Comparison of ENCODE assay signal across 13 mouse cellular contexts in the genomic region with DNA sequence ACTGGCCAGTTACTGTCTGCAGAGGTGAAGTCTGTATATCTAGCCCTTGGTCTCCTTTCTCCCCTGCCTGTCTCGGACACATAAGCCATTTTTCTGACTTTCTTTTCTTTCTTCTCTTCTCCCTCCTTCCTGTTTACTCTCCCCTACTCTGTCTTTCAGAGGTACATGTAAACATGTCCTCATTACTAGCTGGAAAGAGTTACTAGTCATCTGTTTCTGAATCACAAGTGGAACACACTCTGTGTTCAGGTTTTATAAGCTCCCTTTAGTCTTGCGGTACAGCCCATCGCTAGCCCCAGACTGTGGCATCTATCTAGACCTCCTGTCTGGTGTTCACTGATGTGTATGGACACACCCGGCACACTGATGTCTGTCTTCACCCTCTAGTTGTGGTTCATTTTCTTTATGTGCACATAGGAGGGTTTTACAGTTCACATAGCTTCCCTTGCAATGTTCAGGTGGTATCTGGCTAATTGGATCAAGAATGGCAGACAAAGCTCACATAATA. TPM values are rescaled to one million over a fixed set of nuclear protein-coding genes. Genes with fewer than 3 reads are reported as not detected.
DNase-seq lines count a peak whose midpoint lies in the region; ATAC-seq and TF ChIP-seq lines count a peak whose summit lies in the region.
"Had no signal": no experiment of that assay in that cellular context is flagged by ENCODE, and none has a peak within 500 bp of the region (broad histone marks: within the 10 kb centered on the region; RNA-seq: fewer than 3 reads in every experiment).

No protein-coding gene starts in this region.

- peak overlapping the region; percentile 43 for H3K4me3 ChIP-seq in kidney, adult 2 months (ENCODE audit: insufficient read depth, low read depth, low read length)
- H3K4me3 ChIP-seq in ES-E14 (ENCODE audit: insufficient read depth in 1 of 2, low read depth in 1 of 2, low read length in 2 of 2, poor library complexity in 1 of 2, severe bottlenecking in 1 of 2): no peak overlapping the region
- H3K4me3 ChIP-seq in limb, embryonic 10.5 days: no peak overlapping the region
- H3K4me3 ChIP-seq in liver, postnatal 0 days (ENCODE audit: low read depth, low read length): peak overlapping the region; percentile 13; the same call in 1 of the 2 replicates
- H3K4me3 ChIP-seq: neural tube, embryonic 15.5 days had no signal

- no peak for TF ChIP-seq EP300 in liver, postnatal 0 days (IDR thresholded peaks at IDR 0.05; ENCODE audit: low read depth)

- no peaks in the 10 kb centered on the region for H3K9me3 ChIP-seq in ES-E14 (ENCODE audit: control insufficient read depth, insufficient read depth, low read depth, low read length)
- no peaks in the 10 kb centered on the region for H3K9me3 ChIP-seq in limb, embryonic 10.5 days (replicated peaks)
- no peaks in the 10 kb centered on the region for H3K9me3 ChIP-seq in liver, postnatal 0 days (ENCODE audit: low read length)
- H3K9me3 ChIP-seq: neural tube, embryonic 15.5 days had no signal

- DNase-seq in kidney, adult 2 months: no peak
- no peak for DNase-seq in kidney, adult 18-20 months
- no peak for DNase-seq in ES-E14 (ENCODE audit: low read depth, low spot score)
- DNase-seq in limb, embryonic 10.5 days (ENCODE audit: low spot score): no peak
- DNase-seq in liver, postnatal 0 days: no peak
- DNase-seq in cerebellum, postnatal 14 days: no peak
- DNase-seq in lung, postnatal 14 days: no peak
- DNase-seq in lung, postnatal 25 days (ENCODE audit: low spot score): no peak
- DNase-seq: cerebellum, adult 2 months; heart, postnatal 14 days; lung, postnatal 36 days had no signal

- H3K4me1 ChIP-seq in kidney, adult 2 months (ENCODE audit: control insufficient read depth, insufficient read depth, low read length): peaks cover 18% of the 10 kb centered on the region; the same call in 1 of the 2 replicates
- peaks cover 6 to 12% of the 10 kb centered on the region in 2 experiments for H3K4me1 ChIP-seq in ES-E14 (ENCODE audit: control insufficient read depth in 2 of 2, insufficient read depth in 2 of 2, low read length in 2 of 2, poor library complexity in 1 of 2)
- H3K4me1 ChIP-seq in limb, embryonic 10.5 days: peaks cover 15% of the 10 kb centered on the region
- H3K4me1 ChIP-seq in liver, postnatal 0 days (ENCODE audit: insufficient read depth): peaks cover 22% of the 10 kb centered on the region
- H3K4me1 ChIP-seq: neural tube, embryonic 15.5 days had no signal

- ATAC-seq in liver, postnatal 0 days: peak; percentile 72
- ATAC-seq: hindbrain, postnatal 0 days had no signal

- peak overlapping the region; percentile 51 for H3K4me2 ChIP-seq in liver, postnatal 0 days (ENCODE audit: low read depth, low read length)
- H3K4me2 ChIP-seq: neural tube, embryonic 15.5 days had no signal

- no peak for TF ChIP-seq POLR2A in kidney, adult 2 months (IDR thresholded peaks at IDR 0.05; ENCODE audit: low read depth, low read length)

- WGBS in kidney, adult 2 months: 54% methylated on average over 4 of the region's 4 CpGs
- 84% methylated on average over 4 of the region's 4 CpGs for WGBS in limb, embryonic 10.5 days
- 61% methylated on average over 4 of the region's 4 CpGs for WGBS in liver, postnatal 0 days (ENCODE audit: insufficient replicate concordance)

- in situ Hi-C loops in ES-E14 (cut with MboI; ENCODE audit: low sequenced_read_pairs in 2 of 2, unreplicated experiment in 2 of 2): loop anchor here in 1 of 2 experiments (10.0 kb wide), 1 partner anchor 126 kb away; no protein-coding TSS in a partner anchor

- no peaks in the 10 kb centered on the region for H3K36me3 ChIP-seq in kidney, adult 2 months (ENCODE audit: control insufficient read depth, insufficient read depth, low read length)
- H3K36me3 ChIP-seq in ES-E14 (ENCODE audit: control insufficient read depth, insufficient read depth, low read length, poor library complexity, severe bottlenecking): peaks cover 3% of the 10 kb centered on the region; the same call in 1 of the 2 replicates
- peaks cover 14% of the 10 kb centered on the region for H3K36me3 ChIP-seq in limb, embryonic 10.5 days
- 0 out of 2 replicates have a peak, but pooled peaks cover 6% of the 10 kb centered on the region for H3K36me3 ChIP-seq in liver, postnatal 0 days (replicated peaks; ENCODE audit: insufficient read depth, low read length)

- no peak for TF ChIP-seq CTCF in kidney, adult 2 months (conservative IDR thresholded peaks at IDR 0.05; ENCODE audit: insufficient read depth, insufficient read length, low read depth, low read length)
- no peak for TF ChIP-seq CTCF in liver, postnatal 0 days (IDR thresholded peaks at IDR 0.05; ENCODE audit: low read depth)

- peak overlapping the region; percentile 71 for H3K27ac ChIP-seq in kidney, adult 2 months (ENCODE audit: insufficient read depth, low read depth, low read length)
- H3K27ac ChIP-seq in ES-E14 (ENCODE audit: insufficient read depth, low read depth, low read length, poor library complexity, severe bottlenecking): peak overlapping the region; percentile 81; the same call in 1 of the 2 replicates
- H3K27ac ChIP-seq in limb, embryonic 10.5 days: 0 out of 2 replicates have a peak overlapping the region, but pooled peaks have one; percentile 9
- peak overlapping the region; percentile 59 for H3K27ac ChIP-seq in liver, postnatal 0 days (ENCODE audit: low read depth)
- H3K27ac ChIP-seq: hindbrain, postnatal 0 days; neural tube, embryonic 15.5 days had no signal

- H3K27me3 ChIP-seq in kidney, adult 2 months (replicated peaks; ENCODE audit: control insufficient read depth, insufficient read depth, low read length): no peaks in the 10 kb centered on the region
- no peaks in the 10 kb centered on the region for H3K27me3 ChIP-seq in limb, embryonic 10.5 days (ENCODE audit: low read depth, poor library complexity, severe bottlenecking)
- H3K27me3 ChIP-seq in liver, postnatal 0 days (ENCODE audit: insufficient read depth, low read length): no peaks in the 10 kb centered on the region
- H3K27me3 ChIP-seq: neural tube, embryonic 15.5 days had no signal

- H3K9ac ChIP-seq in ES-E14 (ENCODE audit: insufficient read depth, low read depth, low read length, poor library complexity, severe bottlenecking): no peak overlapping the region
- H3K9ac ChIP-seq in liver, postnatal 0 days (replicated peaks): no peak overlapping the region
- H3K9ac ChIP-seq: neural tube, embryonic 15.5 days had no signal

TF ChIP-seq in ES-E14, 5 proteins besides CTCF, POLR2A, EP300 and RAD21:
- TF ChIP-seq CHD2 (IDR thresholded peaks at IDR 0.05; ENCODE audit: low read depth, low read length): no peak
- no peak for TF ChIP-seq ZNF384 (IDR thresholded peaks at IDR 0.05; ENCODE audit: low read depth, low read length)
- TF ChIP-seq ZC3H11A (IDR thresholded peaks at IDR 0.05; ENCODE audit: borderline replicate concordance, low read depth, low read length): no peak
- TF ChIP-seq HCFC1 (IDR thresholded peaks at IDR 0.05; ENCODE audit: borderline replicate concordance, insufficient read depth, low read length): no peak
- no peak for TF ChIP-seq MAFK (IDR thresholded peaks at IDR 0.05; ENCODE audit: insufficient read depth, low read depth, low read length)

RNA-seq across cellular contexts. Expression of a gene that starts 12.3 kb away (rescaled TPM):
- polyA plus RNA-seq in kidney, adult 2 months (2012; rRNA removed): 44.0 and 46.3 TPM in 2 replicates
- 49.2 and 51.8 TPM in 2 replicates for total RNA-seq in ES-E14 (2012; rRNA removed)
- polyA plus RNA-seq in limb, embryonic 10.5 days (2016; fragmentation: Nextera tagmentation; extraction: Ambion mirVana): 55.9 and 116 TPM in 2 replicates
- 26.2 and 29.1 TPM in 2 replicates for polyA plus RNA-seq in liver, postnatal 0 days (2015; fragmentation: Nextera tagmentation; extraction: Ambion mirVana)

RNA-seq across cellular contexts. Expression of a gene that starts 23.6 kb away (rescaled TPM):
- 23.1 and 25.6 TPM in 2 replicates for polyA plus RNA-seq in kidney, adult 2 months (2012; rRNA removed)
- 81.8 and 85.5 TPM in 2 replicates for total RNA-seq in ES-E14 (2012; rRNA removed)
- polyA plus RNA-seq in limb, embryonic 10.5 days (2016; fragmentation: Nextera tagmentation; extraction: Ambion mirVana): 110 and 113 TPM in 2 replicates
- polyA plus RNA-seq in liver, postnatal 0 days (2015; fragmentation: Nextera tagmentation; extraction: Ambion mirVana): 17.0 and 18.4 TPM in 2 replicates

RNA-seq across cellular contexts. Expression of a gene that starts 45.4 kb away (rescaled TPM):
- polyA plus RNA-seq in kidney, adult 2 months (2012; rRNA removed): 41.0 and 42.9 TPM in 2 replicates
- total RNA-seq in ES-E14 (2012; rRNA removed): 9.4 and 12.7 TPM in 2 replicates
- 12.6 and 20.4 TPM in 2 replicates for polyA plus RNA-seq in limb, embryonic 10.5 days (2016; fragmentation: Nextera tagmentation; extraction: Ambion mirVana)
- polyA plus RNA-seq in liver, postnatal 0 days (2015; fragmentation: Nextera tagmentation; extraction: Ambion mirVana): 8.3 and 8.4 TPM in 2 replicates

Comparison
In these comparisons a context has a peak if more than half of its experiments do, and no peak if none do; other contexts are left out.
1. H3K27ac ChIP-seq: peak in every context shown above with its lines; median percentile 81 in ES-E14; 71 in kidney, adult 2 months; 59 in liver, postnatal 0 days; 9 in limb, embryonic 10.5 days.
2. H3K4me3 ChIP-seq: peak in kidney, adult 2 months (single experiment) and liver, postnatal 0 days (single experiment); none in ES-E14 (0 of 2) and limb, embryonic 10.5 days (single experiment).